Mouse (Mus musculus) small intestine, adult 2 months (tissue): Measurements from ENCODE around the gene Fn3krp. TPM values are rescaled to one million over a fixed set of nuclear protein-coding genes. Genes with fewer than 3 reads are reported as not detected.

ENCODE experiments used
- H3K27ac ChIP-seq: fragments of 200-500 bp; 2 replicates; pipeline ENCODE4 v1.5.1; 2012; ENCODE audit warnings: low read depth, low read length, control low read depth, inconsistent platforms; ENCODE audit not compliant: insufficient read depth
- H3K27me3 ChIP-seq: fragments of 200-500 bp; 2 replicates; pipeline ENCODE4 v1.6.1; 2012; ENCODE audit warnings: mild to moderate bottlenecking, moderate library complexity, low read length, inconsistent platforms; ENCODE audit not compliant: control insufficient read depth, insufficient read depth
- H3K36me3 ChIP-seq: fragments of 200-500 bp; 2 replicates; pipeline ENCODE4 v1.6.1; 2012; ENCODE audit warnings: mild to moderate bottlenecking, low read length, control low read depth, inconsistent platforms; ENCODE audit not compliant: control insufficient read depth, insufficient read depth
- H3K4me1 ChIP-seq: fragments of 200-500 bp; 2 replicates; pipeline ENCODE4 v1.6.1; 2012; ENCODE audit warnings: low read length, inconsistent platforms, mixed read lengths; ENCODE audit not compliant: control insufficient read depth, insufficient read depth, insufficient read length
- H3K4me3 ChIP-seq: fragments of 200-500 bp; 2 replicates; pipeline ENCODE4 v1.5.1; 2012; ENCODE audit warnings: low read depth, mild to moderate bottlenecking, control low read depth, inconsistent platforms, low read length, moderate library complexity
- CTCF ChIP-seq: fragments of 200-500 bp; IDR thresholded peaks from 2 replicates; pipeline ENCODE4 v1.5.1; 2012; ENCODE audit warnings: low read depth, mild to moderate bottlenecking, control low read depth, inconsistent platforms, low read length, moderate library complexity, mixed read lengths; ENCODE audit not compliant: insufficient replicate concordance, insufficient read length; ENCODE audit errors: extremely low read depth
- POLR2A ChIP-seq: fragments of 200-500 bp; IDR thresholded peaks from 2 replicates; pipeline ENCODE4 v1.6.1; 2012; ENCODE audit warnings: low read depth, mild to moderate bottlenecking, control low read depth, inconsistent platforms, low read length, moderate library complexity
- WGBS: fragments of 180-500 bp; shearing (Covaris S2); methylation state at CpG from one replicate; pipeline ENCODE4 v1.1.7; 2018; 5-methylcytosine and 5-hydroxymethylcytosine counted together
- polyA plus RNA-seq: library from polyadenylated mRNA; depleted of rRNA; stranded (reverse); fragments of >200 nt; gene quantifications from 2 replicates; pipeline ENCODE4 v1.2.3, GENCODE M21; 2012; rRNA removed

The Fn3krp gene
- 1.3 and 1.9 TPM in 2 replicates for polyA plus RNA-seq

- H3K27ac ChIP-seq: no peak within 1 kb of the TSS; the same call in 1 of the 2 replicates
- H3K36me3 ChIP-seq: no peaks in the 10 kb centered on the region
- H3K4me3 ChIP-seq: peak within 1 kb of the TSS; percentile 84
- peaks cover 5% of the 10 kb centered on the region; the same call in 1 of the 2 replicates for H3K4me1 ChIP-seq
- no peaks in the 10 kb centered on the region for H3K27me3 ChIP-seq
- TF ChIP-seq CTCF: 0 out of 2 replicates have a peak, but pooled peaks have one; percentile 16
- TF ChIP-seq POLR2A: peak; percentile 76
- 1% methylated on average over 28 of the region's 28 CpGs for WGBS
Observed at GRCm38 (mm10) chr11:121420830-121421552, at the start of gene Fn3krp. Fn3krp (plus strand) TSS chr11:121421401.

- Histone ChIP-seq H3K4me3 (no peak overlapping the region), H3K36me3 (no peaks in the 10 kb centered on the region), H3K27me3 (no peaks in the 10 kb centered on the region), H3K4me1 (no peaks in the 10 kb centered on the region), H3K27ac (no peak overlapping the region)
- WGBS: 54% methylated on average over 6 of the region's 6 CpGs
- TF ChIP-seq POLR2A (no peak), CTCF (no peak)
Observed at GRCm38 (mm10) chr11:121373305-121373704, 47.9 kb upstream of the Fn3krp start.

GRCm38 (mm10) chr11:121378644-121379043, 42.6 kb upstream of the Fn3krp start:
- H3K36me3 ChIP-seq: no peaks in the 10 kb centered on the region
- H3K4me1 ChIP-seq: no peaks in the 10 kb centered on the region
- no peaks in the 10 kb centered on the region for H3K27me3 ChIP-seq
- H3K4me3 ChIP-seq: no peak overlapping the region
- no peak overlapping the region for H3K27ac ChIP-seq
- TF ChIP-seq POLR2A: no peak
- no peak for TF ChIP-seq CTCF

GRCm38 (mm10) chr11:121380294-121380693, 40.9 kb upstream of the Fn3krp start:
- Histone ChIP-seq H3K27ac (no peak overlapping the region), H3K4me3 (no peak overlapping the region), H3K4me1 (no peaks in the 10 kb centered on the region), H3K36me3 (no peaks in the 10 kb centered on the region), H3K27me3 (no peaks in the 10 kb centered on the region)
- TF ChIP-seq CTCF: no peak
- no peak for TF ChIP-seq POLR2A
- WGBS: 58% methylated on average over 6 of the region's 6 CpGs

- Histone ChIP-seq H3K4me3 (peak within 1 kb of the TSS; percentile 73), H3K36me3 (no peaks in the 10 kb centered on the region), H3K27ac (no peak within 1 kb of the TSS), H3K27me3 (no peaks in the 10 kb centered on the region), H3K4me1 (peaks cover 3% of the 10 kb centered on the region)
- TF ChIP-seq CTCF: no peak
- peak; percentile 10; the same call in 1 of the 2 replicates for TF ChIP-seq POLR2A
- 2% methylated on average over 61 of the region's 61 CpGs for WGBS
Observed at GRCm38 (mm10) chr11:121387750-121388553, 33.2 kb upstream of the Fn3krp start, which contains the start of gene Rab40b. Rab40b (minus strand) TSS chr11:121388251.

- peak overlapping the region; percentile 73; the same call in 1 of the 2 replicates for H3K4me3 ChIP-seq
- no peak overlapping the region for H3K27ac ChIP-seq
- H3K36me3 ChIP-seq: no peaks in the 10 kb centered on the region
- no peaks in the 10 kb centered on the region for H3K27me3 ChIP-seq
- 7% methylated on average over 6 of the region's 6 CpGs for WGBS
- TF ChIP-seq CTCF (no peak), POLR2A (0 out of 2 replicates have a peak, but pooled peaks have one; percentile 4)
- peaks cover 3% of the 10 kb centered on the region for H3K4me1 ChIP-seq
Observed at GRCm38 (mm10) chr11:121388554-121388945, 32.7 kb upstream of the Fn3krp start.

GRCm38 (mm10) chr11:121390793-121391192, 30.4 kb upstream of the Fn3krp start:
- Histone ChIP-seq H3K4me1 (peaks cover 3% of the 10 kb centered on the region), H3K4me3 (no peak overlapping the region), H3K27me3 (no peaks in the 10 kb centered on the region; the same call in 1 of the 2 replicates), H3K27ac (no peak overlapping the region), H3K36me3 (no peaks in the 10 kb centered on the region)
- WGBS: 62% methylated on average over 3 of the region's 3 CpGs
- TF ChIP-seq CTCF (no peak), POLR2A (no peak)
